Mouse (Mus musculus): ENCODE data around the gene Ppp1r18. TPM values are rescaled to one million over a fixed set of nuclear protein-coding genes. Genes with fewer than 3 reads are reported as not detected.
A peak's percentile ranks its signal among the peaks of the same experiment; 100 is the strongest.

Ppp1r18 gene
- polyA plus RNA-seq, 1 experiment from 2014 or later, result 24.1 TPM

DNA sequence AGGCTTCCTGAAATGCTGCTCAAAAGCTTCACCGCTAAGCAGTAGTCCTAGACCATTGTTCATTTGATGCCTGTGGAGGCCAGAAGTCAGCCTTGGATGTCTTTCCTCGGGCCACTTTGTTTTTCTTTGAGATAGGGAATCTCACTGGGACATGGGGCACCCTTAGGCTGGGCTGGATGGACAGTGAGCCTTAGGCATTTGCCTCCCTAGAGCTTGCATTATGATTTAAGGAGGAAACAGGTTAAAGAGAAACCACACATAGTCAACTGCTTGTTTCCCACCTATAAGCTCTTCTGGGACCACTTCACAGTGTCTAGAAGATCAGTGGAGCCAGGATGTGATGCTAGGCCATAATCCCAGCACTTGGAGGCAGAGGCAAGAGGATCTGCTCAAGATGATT is 5.6 kb upstream of the Ppp1r18 start:
- Histone ChIP-seq H3K4me1 (ENCODE audit: control insufficient read depth, insufficient read depth, low read length) (no peaks in the 10 kb centered on the region; the same call in 1 of the 2 replicates), H3K36me3 (replicated peaks; ENCODE audit: control insufficient read depth, insufficient read depth, low read depth, low read length) (peaks cover 2% of the 10 kb centered on the region), H3K9ac (replicated peaks; ENCODE audit: low read length) (no peak overlapping the region), H3K4me2 (ENCODE audit: low read depth, low read length) (no peak overlapping the region), H3K4me3 (ENCODE audit: low read depth, low read length) (no peak overlapping the region), H3K9me3 (replicated peaks; ENCODE audit: control insufficient read depth, low read length) (no peaks in the 10 kb centered on the region), H3K27ac (replicated peaks; ENCODE audit: low read depth, low read length) (no peak overlapping the region), H3K27me3 (ENCODE audit: control insufficient read depth, insufficient read depth, low read length) (no peaks in the 10 kb centered on the region)
- DNase-seq (ENCODE audit: low spot score) (no peak), ATAC-seq (replicated peaks; ENCODE audit: insufficient number of reproducible peaks, low FRiP score, low TSS enrichment, low read depth) (no peak)
- WGBS, result 68% methylated on average over 2 of the region's 2 CpGs

DNA sequence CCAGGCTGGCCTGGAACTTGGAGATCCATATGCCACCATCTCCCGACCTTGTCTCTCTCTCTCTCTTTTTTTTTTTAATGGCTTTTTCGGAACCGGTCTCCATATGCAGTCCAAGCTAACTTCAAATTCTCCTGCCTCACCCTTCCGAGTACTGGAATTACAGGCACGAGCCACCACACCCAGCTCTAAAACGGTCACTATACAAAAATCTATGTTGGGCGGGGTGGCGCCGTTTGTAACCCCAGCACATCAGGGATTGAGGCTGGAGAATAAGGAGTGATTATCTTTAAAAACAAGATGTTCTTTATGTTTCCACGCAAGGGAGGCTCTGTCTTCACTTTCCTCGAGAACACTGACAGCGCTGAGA is 4.6 kb upstream of the Ppp1r18 start:
- Histone ChIP-seq H3K4me2 (ENCODE audit: low read depth, low read length) (peak overlapping the region; percentile 58), H3K27me3 (ENCODE audit: control insufficient read depth, insufficient read depth, low read length) (no peaks in the 10 kb centered on the region), H3K9ac (replicated peaks; ENCODE audit: low read length) (peak overlapping the region; percentile 88), H3K4me3 (ENCODE audit: low read depth, low read length) (peak overlapping the region; percentile 65), H3K9me3 (replicated peaks; ENCODE audit: control insufficient read depth, low read length) (no peaks in the 10 kb centered on the region), H3K4me1 (ENCODE audit: control insufficient read depth, insufficient read depth, low read length) (no peaks in the 10 kb centered on the region; the same call in 1 of the 2 replicates), H3K36me3 (replicated peaks; ENCODE audit: control insufficient read depth, insufficient read depth, low read depth, low read length) (peaks cover 2% of the 10 kb centered on the region), H3K27ac (replicated peaks; ENCODE audit: low read depth, low read length) (0 out of 2 replicates have a peak overlapping the region, but pooled peaks have one; percentile 88)
- ATAC-seq (replicated peaks; ENCODE audit: insufficient number of reproducible peaks, low FRiP score, low TSS enrichment, low read depth), result no peak
- DNase-seq (ENCODE audit: low spot score), result no peak
- 7% methylated on average over 12 of the region's 12 CpGs for WGBS

DNA sequence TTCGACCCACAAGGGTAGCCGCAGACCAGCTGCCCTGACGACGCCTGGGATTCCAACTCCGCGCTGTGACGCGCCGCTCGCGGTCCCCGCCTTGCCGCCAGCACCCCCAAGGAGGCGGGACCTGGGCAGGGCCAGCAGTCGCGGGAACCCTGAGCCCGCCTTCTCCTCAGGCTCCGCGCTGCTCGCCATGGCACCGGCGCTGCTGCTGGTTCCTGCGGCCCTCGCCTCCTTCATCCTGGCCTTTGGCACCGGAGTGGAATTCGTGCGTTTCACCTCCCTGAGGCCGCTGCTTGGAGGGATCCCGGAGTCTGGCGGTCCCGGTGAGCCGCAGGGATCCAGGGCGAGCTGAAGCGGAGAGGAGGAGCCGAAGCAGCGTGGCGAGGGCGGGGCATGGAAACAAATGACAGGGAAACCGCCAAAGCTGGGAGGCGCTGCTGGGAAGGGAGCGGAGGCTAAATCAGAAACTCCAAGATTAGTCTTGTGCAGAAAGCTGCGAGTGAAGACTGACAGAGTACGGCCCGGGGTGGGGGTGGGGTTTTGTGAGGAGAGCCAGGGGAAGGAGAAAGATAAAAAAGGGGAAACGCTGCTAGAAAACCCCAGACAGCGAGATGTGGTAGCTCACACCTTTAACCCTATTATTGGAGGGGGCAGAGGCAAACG is 4.1 kb upstream of the Ppp1r18 start, which contains the start of gene Nrm:
Nrm (plus strand) TSS at position 121 of the 660 bp plus-strand sequence.
- Histone ChIP-seq H3K9me3 (replicated peaks; ENCODE audit: control insufficient read depth, low read length) (no peaks in the 10 kb centered on the region), H3K27ac (replicated peaks; ENCODE audit: low read depth, low read length) (peak within 1 kb of the TSS; percentile 88), H3K4me2 (ENCODE audit: low read depth, low read length) (peak within 1 kb of the TSS; percentile 58), H3K4me1 (ENCODE audit: control insufficient read depth, insufficient read depth, low read length) (no peaks in the 10 kb centered on the region; the same call in 1 of the 2 replicates), H3K36me3 (replicated peaks; ENCODE audit: control insufficient read depth, insufficient read depth, low read depth, low read length) (peaks cover 2% of the 10 kb centered on the region), H3K9ac (replicated peaks; ENCODE audit: low read length) (peak within 1 kb of the TSS; percentile 88), H3K4me3 (ENCODE audit: low read depth, low read length) (peak within 1 kb of the TSS; percentile 65), H3K27me3 (ENCODE audit: control insufficient read depth, insufficient read depth, low read length) (no peaks in the 10 kb centered on the region)
- ATAC-seq (replicated peaks; ENCODE audit: insufficient number of reproducible peaks, low FRiP score, low TSS enrichment, low read depth), result peak; percentile 88
- peak; percentile 91 for DNase-seq (ENCODE audit: low spot score)
- under 1% methylated on average over 47 of the region's 47 CpGs for WGBS

DNA sequence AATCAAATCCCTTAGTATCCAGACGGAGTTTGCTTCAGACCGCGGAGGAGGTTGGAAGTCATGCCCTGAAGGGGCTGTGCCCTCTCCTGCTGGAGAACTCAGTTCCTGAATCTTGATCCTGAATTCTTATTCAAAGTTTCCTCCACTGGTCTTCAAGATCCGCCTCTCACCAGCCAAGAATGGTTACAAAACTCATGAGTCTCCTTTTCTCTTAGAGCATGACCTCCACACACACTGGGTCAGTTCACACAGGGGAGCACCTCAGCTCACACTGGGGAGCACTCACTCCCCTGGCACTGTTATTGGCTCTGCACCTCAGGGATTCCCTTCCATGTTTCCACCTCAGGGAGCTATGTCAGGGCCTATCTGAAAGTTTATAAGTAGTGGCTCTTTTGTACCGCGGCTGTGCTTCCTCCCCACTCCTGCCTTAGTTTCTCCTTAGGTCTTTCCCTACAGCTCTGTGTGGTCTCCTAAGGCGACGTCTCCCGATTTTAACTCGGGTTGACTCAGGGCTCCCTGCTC is 500 bp upstream of the Ppp1r18 start:
- Histone ChIP-seq H3K4me2 (ENCODE audit: low read depth, low read length) (peak overlapping the region; percentile 93), H3K9me3 (replicated peaks; ENCODE audit: control insufficient read depth, low read length) (no peaks in the 10 kb centered on the region), H3K4me1 (ENCODE audit: control insufficient read depth, insufficient read depth, low read length) (peaks cover 5% of the 10 kb centered on the region), H3K27me3 (ENCODE audit: control insufficient read depth, insufficient read depth, low read length) (no peaks in the 10 kb centered on the region), H3K4me3 (ENCODE audit: low read depth, low read length) (peak overlapping the region; percentile 73), H3K9ac (replicated peaks; ENCODE audit: low read length) (peak overlapping the region; percentile 86), H3K27ac (replicated peaks; ENCODE audit: low read depth, low read length) (peak overlapping the region; percentile 95), H3K36me3 (replicated peaks; ENCODE audit: control insufficient read depth, insufficient read depth, low read depth, low read length) (no peaks in the 10 kb centered on the region; the same call in 1 of the 2 replicates)
- DNase-seq (ENCODE audit: low spot score) (no peak), ATAC-seq (replicated peaks; ENCODE audit: insufficient number of reproducible peaks, low FRiP score, low TSS enrichment, low read depth) (no peak)
- 18% methylated on average over 10 of the region's 10 CpGs for WGBS

DNA sequence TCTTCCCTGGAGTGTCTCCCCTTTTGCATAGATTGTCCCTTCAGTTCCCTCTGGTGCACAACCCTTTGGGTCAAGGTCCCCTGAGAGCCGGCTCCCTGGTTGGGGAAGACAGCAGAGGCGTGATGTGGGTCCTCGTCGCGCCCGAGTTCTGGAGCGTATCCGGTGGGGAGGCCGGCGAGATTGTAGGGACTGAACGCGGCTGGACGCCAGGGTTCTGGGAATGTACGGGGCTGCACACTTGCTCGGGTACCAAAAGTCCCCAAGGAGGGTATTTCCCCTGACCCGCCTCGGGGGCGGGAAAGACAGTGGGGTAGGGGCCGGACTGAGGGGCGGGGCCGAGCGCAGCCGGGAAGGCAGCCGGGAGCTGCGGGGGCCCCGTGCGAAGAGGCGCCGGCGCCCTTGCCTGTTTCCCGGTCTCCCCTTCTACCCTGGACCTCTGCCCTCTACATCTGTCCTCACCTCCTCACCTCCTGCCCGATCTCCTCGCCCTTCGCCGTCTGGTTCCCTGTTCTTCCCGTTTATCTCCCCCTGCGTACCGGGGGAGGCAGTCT is 963 bp downstream of the Ppp1r18 start:
- peak overlapping the region; percentile 73 for H3K4me3 ChIP-seq (ENCODE audit: low read depth, low read length)
- H3K4me1 ChIP-seq (ENCODE audit: control insufficient read depth, insufficient read depth, low read length), result peaks cover 8% of the 10 kb centered on the region; the same call in 1 of the 2 replicates
- peak overlapping the region; percentile 93 for H3K4me2 ChIP-seq (ENCODE audit: low read depth, low read length)
- WGBS, result under 1% methylated on average over 38 of the region's 38 CpGs
- H3K9me3 ChIP-seq (replicated peaks; ENCODE audit: control insufficient read depth, low read length), result no peaks in the 10 kb centered on the region; the same call in 1 of the 2 replicates
- H3K36me3 ChIP-seq (replicated peaks; ENCODE audit: control insufficient read depth, insufficient read depth, low read depth, low read length), result peaks cover 7% of the 10 kb centered on the region
- peak overlapping the region; percentile 95 for H3K27ac ChIP-seq (replicated peaks; ENCODE audit: low read depth, low read length)
- ATAC-seq (replicated peaks; ENCODE audit: insufficient number of reproducible peaks, low FRiP score, low TSS enrichment, low read depth) (peak; percentile 37), DNase-seq (ENCODE audit: low spot score) (peak; percentile 76)
- H3K9ac ChIP-seq (replicated peaks; ENCODE audit: low read length), result peak overlapping the region; percentile 86
- no peaks in the 10 kb centered on the region for H3K27me3 ChIP-seq (ENCODE audit: control insufficient read depth, insufficient read depth, low read length)

DNA sequence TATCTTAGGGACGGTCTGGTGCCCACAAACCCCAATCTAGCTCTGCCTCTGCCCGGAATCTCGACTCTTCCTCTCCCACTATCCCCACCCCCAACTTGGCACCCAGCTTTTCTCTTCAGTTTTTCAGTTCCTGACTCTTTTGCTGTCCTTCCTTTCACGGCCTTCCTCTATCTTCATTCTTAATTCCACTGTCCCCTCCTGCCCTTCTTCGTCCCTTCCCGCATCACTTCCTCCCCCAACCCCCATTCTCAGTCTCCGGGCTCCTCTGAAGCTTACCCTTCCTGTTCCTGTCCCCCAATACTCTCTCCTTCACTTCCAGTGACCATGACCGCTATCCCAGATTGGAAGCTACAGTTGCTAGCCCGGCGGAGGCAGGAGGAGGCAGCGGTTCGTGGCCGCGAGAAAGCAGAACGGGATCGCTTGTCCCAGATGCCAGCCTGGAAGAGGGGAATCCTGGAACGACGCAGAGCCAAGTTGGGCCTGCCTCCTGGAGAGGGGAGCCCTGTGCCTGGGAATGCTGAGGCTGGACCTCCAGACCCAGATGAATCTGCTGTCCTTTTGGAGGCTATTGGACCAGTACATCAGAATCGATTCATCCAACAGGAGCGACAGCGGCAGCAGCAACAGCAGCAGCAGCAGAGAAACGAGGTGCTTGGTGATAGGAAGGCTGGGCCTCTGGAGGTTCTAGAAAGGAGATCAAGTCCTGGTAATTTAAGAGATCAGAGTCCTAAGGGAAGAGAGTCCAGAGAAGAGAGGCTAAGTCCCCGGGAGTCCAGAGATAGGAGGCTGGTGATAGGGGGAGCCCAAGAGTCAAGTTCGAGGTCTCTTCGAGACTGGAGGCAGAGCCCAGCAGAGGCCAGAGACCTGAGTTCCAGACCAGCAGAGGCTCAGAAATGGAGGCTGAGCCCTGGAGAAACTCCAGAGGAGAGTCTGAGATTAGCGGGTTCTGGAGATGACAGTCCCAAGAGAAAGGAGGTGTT is 1.8 kb downstream of the Ppp1r18 start:
- peaks cover 8% of the 10 kb centered on the region; the same call in 1 of the 2 replicates for H3K4me1 ChIP-seq (ENCODE audit: control insufficient read depth, insufficient read depth, low read length)
- no peaks in the 10 kb centered on the region for H3K27me3 ChIP-seq (ENCODE audit: control insufficient read depth, insufficient read depth, low read length)
- H3K9me3 ChIP-seq (replicated peaks; ENCODE audit: control insufficient read depth, low read length), result no peaks in the 10 kb centered on the region; the same call in 1 of the 2 replicates
- peak overlapping the region; percentile 73 for H3K4me3 ChIP-seq (ENCODE audit: low read depth, low read length)
- H3K9ac ChIP-seq (replicated peaks; ENCODE audit: low read length), result peak overlapping the region; percentile 86
- ATAC-seq (replicated peaks; ENCODE audit: insufficient number of reproducible peaks, low FRiP score, low TSS enrichment, low read depth) (no peak), DNase-seq (ENCODE audit: low spot score) (no peak)
- peak overlapping the region; percentile 95 for H3K27ac ChIP-seq (replicated peaks; ENCODE audit: low read depth, low read length)
- H3K4me2 ChIP-seq (ENCODE audit: low read depth, low read length), result peak overlapping the region; percentile 93
- 8% methylated on average over 26 of the region's 26 CpGs for WGBS
- peaks cover 7% of the 10 kb centered on the region for H3K36me3 ChIP-seq (replicated peaks; ENCODE audit: control insufficient read depth, insufficient read depth, low read depth, low read length)

DNA sequence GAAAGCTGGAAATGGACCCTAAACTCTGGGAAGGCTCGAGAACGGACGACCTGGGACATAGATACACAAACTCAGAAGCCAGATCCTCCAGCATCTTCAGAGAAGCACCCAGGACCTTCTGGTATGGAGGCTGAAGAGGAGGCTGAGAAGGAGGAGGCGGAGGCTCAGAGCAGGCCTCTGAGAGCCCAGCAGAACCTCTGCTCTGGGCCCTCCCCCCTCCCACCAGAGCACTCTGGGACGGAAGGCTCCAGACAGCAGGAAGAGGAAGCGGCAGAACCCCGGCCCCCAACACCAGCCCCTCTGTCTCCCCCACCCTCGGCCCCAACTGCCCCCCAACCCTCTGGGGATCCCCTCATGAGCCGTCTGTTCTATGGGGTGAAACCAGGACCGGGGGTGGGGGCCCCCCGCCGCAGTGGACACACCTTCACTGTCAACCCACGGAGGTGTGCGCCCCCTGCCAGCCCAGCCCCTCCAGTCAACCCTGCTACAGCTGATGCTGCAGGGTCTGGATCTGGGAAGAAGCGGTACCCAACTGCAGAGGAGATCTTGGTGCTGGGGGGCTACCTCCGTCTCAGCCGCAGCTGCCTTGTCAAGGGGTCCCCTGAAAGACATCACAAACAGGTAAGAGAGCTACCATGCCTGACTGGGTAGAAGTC is 2.9 kb downstream of the Ppp1r18 start:
- H3K27me3 ChIP-seq (ENCODE audit: control insufficient read depth, insufficient read depth, low read length), result no peaks in the 10 kb centered on the region
- H3K9me3 ChIP-seq (replicated peaks; ENCODE audit: control insufficient read depth, low read length), result no peaks in the 10 kb centered on the region; the same call in 1 of the 2 replicates
- H3K9ac ChIP-seq (replicated peaks; ENCODE audit: low read length), result peak overlapping the region; percentile 86
- DNase-seq (ENCODE audit: low spot score), result no peak
- peak overlapping the region; percentile 93 for H3K4me2 ChIP-seq (ENCODE audit: low read depth, low read length)
- peak overlapping the region; percentile 73 for H3K4me3 ChIP-seq (ENCODE audit: low read depth, low read length)
- WGBS, result 25% methylated on average over 17 of the region's 17 CpGs
- no peak for ATAC-seq (replicated peaks; ENCODE audit: insufficient number of reproducible peaks, low FRiP score, low TSS enrichment, low read depth)
- peaks cover 8% of the 10 kb centered on the region; the same call in 1 of the 2 replicates for H3K4me1 ChIP-seq (ENCODE audit: control insufficient read depth, insufficient read depth, low read length)
- H3K27ac ChIP-seq (replicated peaks; ENCODE audit: low read depth, low read length), result peak overlapping the region; percentile 56
- H3K36me3 ChIP-seq (replicated peaks; ENCODE audit: control insufficient read depth, insufficient read depth, low read depth, low read length), result peaks cover 7% of the 10 kb centered on the region
